Mouse (Mus musculus): ENCODE measurements around the gene Guk1. TPM values are rescaled to one million over a fixed set of nuclear protein-coding genes. Genes with fewer than 3 reads are reported as not detected.

Guk1 gene
- polyA plus RNA-seq, 1 experiment = 53.2 TPM

DNA sequence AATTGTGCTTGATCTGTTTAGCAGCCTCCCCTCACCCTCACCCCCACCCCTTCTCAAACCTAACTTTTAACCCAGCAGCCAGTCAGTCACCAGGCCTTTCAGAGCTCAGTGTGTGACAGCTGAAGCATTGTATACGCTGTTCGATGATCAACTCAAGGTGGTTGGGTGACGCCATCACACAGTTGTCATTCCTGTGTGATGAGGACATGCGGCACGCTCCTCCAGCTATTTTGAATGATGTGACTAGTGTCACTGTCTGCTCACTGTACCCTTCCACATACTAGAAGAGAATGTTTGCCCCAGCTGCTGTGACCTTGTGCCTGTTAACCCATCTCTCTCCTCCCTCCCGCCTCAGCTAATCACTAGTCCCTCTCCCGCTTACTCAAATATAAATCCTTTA lies 37.8 kb downstream of the Guk1 start:
- TF ChIP-seq GATA1 (IDR thresholded peaks at IDR 0.05; ENCODE audit: low read length) = no peak

DNA sequence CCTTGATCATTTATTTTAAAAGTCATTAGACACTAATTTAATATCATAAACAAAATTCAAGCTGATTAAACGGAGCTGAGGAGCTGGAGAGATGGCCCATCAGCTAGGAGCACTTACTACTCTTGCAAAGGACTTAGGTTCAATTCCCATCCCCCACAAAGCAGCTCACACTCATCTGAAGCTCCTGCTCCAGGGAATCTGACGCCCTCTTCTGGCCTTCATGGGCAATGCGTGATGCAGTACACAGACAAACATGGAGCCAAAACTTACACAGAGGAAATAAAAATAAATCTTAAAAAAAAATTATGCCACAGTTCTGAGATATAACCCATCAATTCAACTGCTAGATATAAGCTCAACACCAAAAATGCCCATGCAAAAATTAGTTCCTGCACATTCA lies 40.3 kb downstream of the Guk1 start:
- no peak for TF ChIP-seq GATA1 (IDR thresholded peaks at IDR 0.05; ENCODE audit: low read length)

DNA sequence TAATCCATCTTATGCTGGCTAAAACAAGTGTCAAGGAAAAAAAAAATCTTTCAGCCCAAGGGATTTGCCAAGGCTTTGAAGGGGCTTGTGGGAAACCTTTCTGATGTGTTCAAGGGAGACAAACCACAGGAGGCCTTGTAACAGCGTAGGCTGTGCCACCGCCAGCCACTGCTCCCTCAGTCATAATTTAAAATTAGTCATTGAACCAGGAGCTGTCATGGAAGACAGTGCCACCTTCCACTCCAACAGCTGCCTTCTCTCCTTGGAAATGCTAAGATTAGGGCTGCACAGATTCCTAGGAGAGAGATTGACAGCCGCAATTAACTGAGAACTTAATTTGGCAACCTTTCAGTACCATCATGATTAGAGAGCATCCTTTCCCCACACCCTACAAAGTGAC lies 42.7 kb downstream of the Guk1 start:
- TF ChIP-seq GATA1 (IDR thresholded peaks at IDR 0.05; ENCODE audit: low read length) = no peak

DNA sequence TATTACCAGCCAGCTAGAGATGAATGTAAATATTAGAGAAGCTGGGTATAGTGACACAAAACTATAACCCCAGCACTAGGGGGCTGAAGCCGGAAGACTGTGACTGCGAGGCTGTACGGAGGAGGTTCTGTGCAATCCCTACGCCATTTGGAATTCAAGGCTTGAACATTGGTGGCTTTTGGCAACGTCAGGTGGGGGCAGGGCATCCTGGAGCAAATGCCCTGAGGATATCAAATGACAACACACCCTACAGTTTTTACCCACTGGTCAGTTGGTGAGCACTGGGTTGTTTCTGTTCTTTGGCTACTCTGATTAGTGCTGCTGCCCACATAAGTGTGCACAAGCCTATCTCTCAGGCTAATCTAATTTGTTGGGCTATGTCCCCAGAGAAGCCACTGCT lies 49.0 kb downstream of the Guk1 start:
- TF ChIP-seq GATA1 (IDR thresholded peaks at IDR 0.05; ENCODE audit: low read length) = no peak

DNA sequence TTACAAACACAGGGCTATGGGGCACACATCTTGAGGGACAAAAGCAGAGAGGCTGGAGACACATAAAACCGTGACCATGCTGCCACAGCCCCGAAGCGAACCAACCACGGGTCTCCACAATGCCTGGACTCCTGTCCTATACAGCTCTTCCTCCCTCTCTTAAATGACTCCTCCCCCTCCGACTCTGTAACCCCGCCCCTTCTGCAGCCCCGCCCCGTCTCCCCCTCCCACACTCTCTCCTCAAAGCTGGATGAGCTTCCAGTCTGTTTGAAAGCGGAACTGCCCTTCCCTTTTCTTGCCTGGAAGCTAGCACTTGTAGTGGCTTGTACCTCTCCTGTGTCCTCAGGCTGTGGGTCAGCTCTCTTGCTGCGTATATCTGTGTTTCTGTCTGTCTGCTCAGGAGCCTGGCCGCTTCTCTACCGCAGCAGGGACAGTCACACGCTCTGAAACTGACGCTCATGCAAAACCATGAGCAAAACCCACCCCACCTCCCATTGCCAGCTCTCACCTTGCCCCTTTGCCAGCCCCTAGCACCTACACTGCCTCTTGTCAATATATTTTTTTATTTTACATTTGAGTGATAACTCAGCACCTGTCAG lies 50.1 kb downstream of the Guk1 start:
- TF ChIP-seq GATA1 (IDR thresholded peaks at IDR 0.05; ENCODE audit: low read length) = no peak

DNA sequence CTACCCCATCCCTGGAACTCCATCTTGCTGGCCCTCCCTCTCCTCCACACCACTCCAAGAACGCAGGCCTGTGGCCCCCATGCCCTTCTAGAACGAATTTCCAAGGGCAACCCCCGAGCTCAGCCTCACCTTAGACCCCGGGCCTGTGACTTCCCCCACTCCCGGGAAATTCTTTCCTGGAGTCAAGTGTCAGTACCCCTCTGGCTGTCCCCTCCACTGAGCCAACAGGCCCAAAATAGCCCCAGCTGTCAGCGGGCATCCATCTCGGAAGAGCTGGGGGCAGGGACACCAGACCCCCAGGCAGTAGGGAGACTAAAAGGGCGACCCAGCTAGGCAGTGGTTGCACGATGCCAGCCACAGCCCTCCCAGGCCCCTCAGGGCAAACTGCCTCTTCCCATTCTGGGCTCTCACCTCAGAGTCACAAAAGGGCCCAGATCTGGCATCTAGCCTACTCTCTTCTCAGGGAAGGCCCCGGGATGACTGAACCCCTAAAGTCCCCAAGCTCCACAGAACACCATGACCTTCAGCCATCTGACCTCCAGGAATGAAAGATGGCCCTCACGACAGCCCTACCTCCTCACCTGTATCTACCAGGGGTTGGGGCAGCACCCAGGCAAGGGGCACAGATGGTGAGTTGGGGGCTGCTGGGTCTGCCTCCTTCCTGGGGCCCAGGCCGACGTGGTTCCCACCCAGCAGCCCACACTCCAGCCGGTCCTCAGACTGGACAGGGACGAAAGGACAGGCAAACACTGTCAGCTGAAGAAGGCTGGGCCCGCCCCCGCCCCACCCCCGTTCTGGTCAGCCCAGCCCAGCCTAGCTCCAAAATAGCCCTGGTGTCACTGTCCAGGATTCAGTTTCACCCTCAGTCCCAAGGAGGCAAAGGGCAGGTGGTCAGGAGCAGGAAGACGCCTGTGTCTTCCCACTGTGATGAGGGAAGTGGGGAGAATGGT lies 53.2 kb downstream of the Guk1 start:
- TF ChIP-seq GATA1 (IDR thresholded peaks at IDR 0.05; ENCODE audit: low read length) = no peak

GRCm38 (mm10) chr11:59136994-59137706 lies 54.9 kb downstream of the Guk1 start:
- TF ChIP-seq GATA1 (IDR thresholded peaks at IDR 0.05; ENCODE audit: low read length) = no peak

DNA sequence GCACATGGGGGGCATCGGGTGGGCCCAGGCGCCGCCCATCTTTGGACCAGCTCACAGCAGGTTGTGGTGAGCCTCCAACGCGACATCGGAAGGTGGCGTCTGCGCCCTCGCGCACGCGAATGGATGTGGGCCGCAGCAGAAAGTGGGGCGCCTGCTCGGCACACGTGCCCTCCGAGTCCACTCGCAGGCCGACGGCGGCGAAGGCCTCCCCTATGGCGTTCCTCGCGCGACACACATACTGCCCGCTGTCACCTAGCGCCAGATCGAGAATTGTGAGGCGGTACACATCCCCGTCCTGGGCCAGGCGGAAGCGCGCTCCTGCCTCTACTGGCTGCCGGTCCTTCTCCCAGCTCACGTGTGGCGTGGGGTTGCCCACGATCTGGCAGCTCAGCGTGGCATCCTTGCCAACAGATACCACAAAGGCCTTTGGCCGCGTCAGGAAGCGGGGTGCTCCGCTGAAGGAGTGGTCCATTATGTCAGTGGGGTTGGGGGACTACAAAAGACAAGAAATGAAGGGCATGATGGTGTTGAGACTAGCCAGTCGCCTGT lies 56.0 kb downstream of the Guk1 start, which contains the start of gene Obscn:
Gene Obscn, minus strand, starts transcription at position 499 of the 549 bp plus-strand sequence.
- TF ChIP-seq GATA1 (IDR thresholded peaks at IDR 0.05; ENCODE audit: low read length) = no peak

- no peak for TF ChIP-seq GATA1 (IDR thresholded peaks at IDR 0.05; ENCODE audit: low read length)
These were observed 56.8 kb downstream of the Guk1 start for GRCm38 (mm10) chr11:59135051-59135820.

DNA sequence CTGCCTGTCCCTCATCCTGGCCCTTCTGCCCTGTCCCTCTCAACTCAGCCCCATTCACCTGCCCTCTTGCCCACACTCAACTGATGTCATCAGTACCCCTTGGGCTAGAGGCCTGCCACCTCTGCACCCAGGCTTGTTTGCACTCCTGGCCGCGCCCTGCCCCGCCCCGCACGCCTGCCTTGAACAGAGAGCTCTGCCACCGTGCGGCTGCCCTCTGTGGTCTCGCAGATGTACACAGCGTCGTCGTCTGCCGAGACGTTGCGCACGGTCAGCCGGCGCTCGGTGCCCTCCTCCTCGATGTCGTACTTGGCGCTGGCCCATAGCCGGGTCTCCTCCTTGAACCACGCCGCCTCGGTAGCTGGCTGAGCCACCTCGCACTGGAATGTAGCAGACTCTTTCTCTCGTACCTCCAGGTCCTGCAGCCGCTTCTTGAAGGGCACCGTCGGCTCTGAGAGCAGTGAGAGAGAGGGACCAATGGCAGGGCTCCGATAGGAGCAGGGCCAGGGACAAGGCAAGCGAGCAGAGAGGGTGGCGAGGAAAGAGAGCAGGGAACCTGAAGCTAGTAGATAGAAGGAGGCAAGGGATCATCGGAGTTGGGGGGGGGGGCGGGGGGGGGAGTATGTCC lies 57.5 kb downstream of the Guk1 start:
- TF ChIP-seq GATA1 (IDR thresholded peaks at IDR 0.05; ENCODE audit: low read length) = no peak

Other genes starting within 250 kb of the Guk1 start
- gene Hist3h2ba, start 243.3 kb downstream of the Guk1 start, polyA plus RNA-seq (2012) = 0.11 TPM in 1 of 2 replicates, not detected in the other
- 4.0 and 6.8 TPM in 2 replicates for gene Hist3h2a, start 237.5 kb downstream of the Guk1 start, polyA plus RNA-seq (2012)
- gene Trim17, start 237.5 kb downstream of the Guk1 start, polyA plus RNA-seq (2012) = 2.5 TPM in 1 of 2 replicates, not detected in the other
- 78.0 and 93.7 TPM in 2 replicates for gene Trim11, start 214.1 kb downstream of the Guk1 start, polyA plus RNA-seq (2012)
- 14.0 and 17.6 TPM in 2 replicates for gene Obscn, start 55.8 kb downstream of the Guk1 start, polyA plus RNA-seq (2012)
- 16.3 and 18.7 TPM in 2 replicates for gene Iba57, start 28.5 kb downstream of the Guk1 start, polyA plus RNA-seq (2012)
- 0.05 and 0.08 TPM in 2 replicates for gene Gjc2, start 9.0 kb downstream of the Guk1 start, polyA plus RNA-seq (2012)
- gene Mrpl55, start 10.3 kb upstream of the Guk1 start, polyA plus RNA-seq (2012) = 44.5 and 45.8 TPM in 2 replicates
- 48.1 and 49.1 TPM in 2 replicates for gene 2310033P09Rik, start 16.1 kb upstream of the Guk1 start, polyA plus RNA-seq (2012)
- gene Arf1, start 36.1 kb upstream of the Guk1 start, polyA plus RNA-seq (2012) = 176 and 180 TPM in 2 replicates
- not detected in 2 replicates for gene Wnt3a, start 98.5 kb upstream of the Guk1 start, polyA plus RNA-seq (2012)
- not detected in 2 replicates for gene Wnt9a, start 114.7 kb upstream of the Guk1 start, polyA plus RNA-seq (2012)
- not detected in 2 replicates for gene Prss38, start 183.4 kb upstream of the Guk1 start, polyA plus RNA-seq (2012)